Mouse (Mus musculus): ENCODE results near the gene Tshz2. TPM values are rescaled to one million over a fixed set of nuclear protein-coding genes. Genes with fewer than 3 reads are reported as not detected.

The Tshz2 gene
- polyA plus RNA-seq, 1 experiment = 19.5 TPM

- Histone ChIP-seq H3K27ac (replicated peaks; ENCODE audit: low read depth, low read length) (no peak overlapping the region), H3K4me3 (ENCODE audit: insufficient read depth, low read depth, low read length) (no peak overlapping the region), H3K4me1 (ENCODE audit: control insufficient read depth, insufficient read depth, insufficient read length, low read length) (no peaks in the 10 kb centered on the region)
Observed at GRCm38 (mm10) chr2:170050651-170051050, 417.8 kb downstream of the Tshz2 start.

DNA sequence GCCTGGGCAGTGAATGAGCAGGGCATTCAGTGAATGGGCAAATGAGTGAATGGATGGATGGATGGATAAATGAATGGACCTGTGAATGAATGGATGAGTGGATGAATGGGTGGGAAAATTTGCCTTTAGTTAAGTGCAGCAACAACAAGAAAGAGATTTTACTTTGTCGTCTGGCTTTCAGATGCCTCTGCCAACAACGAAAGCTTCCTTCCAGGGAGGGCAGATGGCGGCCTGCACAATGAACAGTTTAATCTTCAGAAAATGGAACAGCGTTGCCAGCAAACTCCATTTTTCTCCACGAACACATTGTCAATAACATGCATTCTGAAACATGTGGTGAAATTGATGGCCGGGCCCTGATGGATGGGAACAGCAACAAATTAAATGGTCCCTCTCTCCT is 418.6 kb downstream of the Tshz2 start:
- Histone ChIP-seq H3K4me1 (ENCODE audit: control insufficient read depth, insufficient read depth, insufficient read length, low read length) (no peaks in the 10 kb centered on the region), H3K4me3 (ENCODE audit: insufficient read depth, low read depth, low read length) (no peak overlapping the region), H3K27ac (replicated peaks; ENCODE audit: low read depth, low read length) (no peak overlapping the region)

- Histone ChIP-seq H3K4me1 (ENCODE audit: control insufficient read depth, insufficient read depth, insufficient read length, low read length) (no peaks in the 10 kb centered on the region), H3K27ac (replicated peaks; ENCODE audit: low read depth, low read length) (no peak overlapping the region), H3K4me3 (ENCODE audit: insufficient read depth, low read depth, low read length) (no peak overlapping the region)
Observed at GRCm38 (mm10) chr2:170054943-170055342, 422.1 kb downstream of the Tshz2 start.

DNA sequence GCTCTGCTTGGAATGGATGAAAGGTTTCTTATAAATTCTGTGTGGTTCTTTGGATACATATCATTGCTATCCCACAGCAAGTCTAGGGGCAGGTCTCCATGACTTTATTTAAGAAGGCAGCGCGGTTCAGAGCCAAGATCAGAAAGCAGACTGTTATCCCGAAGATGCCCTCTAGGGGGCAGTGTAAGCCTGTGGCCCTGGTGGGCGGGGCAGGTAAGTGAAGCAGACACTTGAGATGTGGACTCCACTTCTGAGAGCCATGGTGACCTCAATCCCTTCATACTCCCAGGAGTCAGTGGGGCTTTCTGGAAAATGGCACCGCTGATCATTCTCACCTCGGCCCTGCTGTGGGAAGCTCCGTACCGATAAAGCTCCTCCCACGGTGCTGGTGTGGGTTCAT is 422.6 kb downstream of the Tshz2 start:
- no peaks in the 10 kb centered on the region for H3K4me1 ChIP-seq (ENCODE audit: control insufficient read depth, insufficient read depth, insufficient read length, low read length)
- H3K4me3 ChIP-seq (ENCODE audit: insufficient read depth, low read depth, low read length) = no peak overlapping the region
- no peak overlapping the region for H3K27ac ChIP-seq (replicated peaks; ENCODE audit: low read depth, low read length)

- Histone ChIP-seq H3K4me1 (ENCODE audit: control insufficient read depth, insufficient read depth, insufficient read length, low read length) (no peaks in the 10 kb centered on the region), H3K27ac (replicated peaks; ENCODE audit: low read depth, low read length) (no peak overlapping the region), H3K4me3 (ENCODE audit: insufficient read depth, low read depth, low read length) (no peak overlapping the region)
Observed at GRCm38 (mm10) chr2:170058774-170059173, 426.0 kb downstream of the Tshz2 start.

GRCm38 (mm10) chr2:170060066-170060465 is 427.3 kb downstream of the Tshz2 start:
- H3K27ac ChIP-seq (replicated peaks; ENCODE audit: low read depth, low read length) = no peak overlapping the region
- H3K4me1 ChIP-seq (ENCODE audit: control insufficient read depth, insufficient read depth, insufficient read length, low read length) = no peaks in the 10 kb centered on the region
- no peak overlapping the region for H3K4me3 ChIP-seq (ENCODE audit: insufficient read depth, low read depth, low read length)

DNA sequence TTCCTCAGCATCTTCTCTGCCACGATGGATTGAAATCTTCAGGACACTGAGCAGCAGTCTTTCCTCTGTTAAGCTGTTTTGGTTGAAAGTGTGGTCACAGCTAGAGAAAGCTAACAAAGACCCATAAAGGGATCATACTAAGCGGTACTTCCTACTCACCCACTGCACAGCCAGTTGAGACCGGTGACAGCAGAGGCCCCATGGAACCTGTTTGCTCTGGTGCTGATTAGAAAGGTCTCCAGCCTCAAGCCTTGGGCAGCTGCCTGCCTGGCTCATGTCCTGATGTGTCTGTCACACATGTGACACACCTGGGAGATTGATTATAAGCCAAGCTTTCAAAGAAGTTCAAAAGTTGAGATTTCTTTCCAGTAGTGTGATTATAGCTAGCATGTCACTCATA is 429.6 kb downstream of the Tshz2 start:
- Histone ChIP-seq H3K4me1 (ENCODE audit: control insufficient read depth, insufficient read depth, insufficient read length, low read length) (no peaks in the 10 kb centered on the region), H3K27ac (replicated peaks; ENCODE audit: low read depth, low read length) (no peak overlapping the region), H3K4me3 (ENCODE audit: insufficient read depth, low read depth, low read length) (no peak overlapping the region)

DNA sequence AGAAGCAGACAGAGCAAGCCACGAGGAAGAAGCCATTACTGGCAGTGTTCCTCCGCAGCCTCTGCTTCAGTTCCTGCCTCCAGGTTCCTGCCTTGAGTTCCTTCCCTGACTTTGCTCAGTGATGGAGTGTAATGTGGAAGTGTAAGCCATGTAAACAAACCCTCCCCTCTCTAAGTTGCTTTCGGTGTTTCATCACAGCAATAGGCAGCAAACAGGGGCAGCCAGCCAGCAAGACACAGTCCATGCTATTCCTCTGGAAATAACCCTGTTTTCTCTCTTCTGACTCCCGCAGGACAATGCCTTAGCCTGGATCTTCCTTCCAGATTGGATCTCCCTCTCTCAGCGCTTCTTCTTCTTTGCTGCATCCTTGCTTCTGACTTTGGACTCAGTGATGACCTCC is 437.2 kb downstream of the Tshz2 start:
- no peak overlapping the region for H3K4me3 ChIP-seq (ENCODE audit: insufficient read depth, low read depth, low read length)
- H3K27ac ChIP-seq (replicated peaks; ENCODE audit: low read depth, low read length) = no peak overlapping the region
- H3K4me1 ChIP-seq (ENCODE audit: control insufficient read depth, insufficient read depth, insufficient read length, low read length) = no peaks in the 10 kb centered on the region

- Histone ChIP-seq H3K27ac (replicated peaks; ENCODE audit: low read depth, low read length) (no peak overlapping the region), H3K4me3 (ENCODE audit: insufficient read depth, low read depth, low read length) (peak overlapping the region; percentile 30), H3K4me1 (ENCODE audit: control insufficient read depth, insufficient read depth, insufficient read length, low read length) (no peaks in the 10 kb centered on the region)
Observed at GRCm38 (mm10) chr2:170070641-170071241, 437.9 kb downstream of the Tshz2 start.

DNA sequence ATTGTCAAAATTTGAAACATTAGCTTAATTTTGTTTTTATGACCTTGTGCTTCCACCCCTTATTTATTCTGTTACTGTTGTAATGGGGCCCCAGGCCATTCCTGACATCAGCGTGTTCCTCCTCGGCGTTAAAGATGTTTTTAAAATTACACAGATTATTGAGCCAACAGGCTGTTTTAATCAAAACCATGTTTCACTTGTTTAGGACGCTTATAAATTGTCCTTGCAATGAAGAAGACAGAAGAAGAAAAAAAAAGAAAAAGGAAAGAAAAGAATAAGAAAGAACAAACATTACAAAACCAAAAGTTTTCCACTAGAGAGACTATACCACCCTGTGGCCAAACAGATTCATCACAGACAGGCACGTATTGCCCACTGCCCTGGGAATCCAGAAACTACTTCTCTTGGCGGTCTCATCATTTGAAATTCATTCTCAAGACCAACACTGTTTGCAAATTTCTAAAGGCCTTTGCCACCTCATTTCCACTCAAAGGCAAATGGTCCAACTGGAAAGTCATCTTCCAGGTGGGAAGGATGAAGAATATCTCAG is 444.2 kb downstream of the Tshz2 start:
- no peak overlapping the region for H3K4me3 ChIP-seq (ENCODE audit: insufficient read depth, low read depth, low read length)
- H3K27ac ChIP-seq (replicated peaks; ENCODE audit: low read depth, low read length) = no peak overlapping the region
- no peaks in the 10 kb centered on the region for H3K4me1 ChIP-seq (ENCODE audit: control insufficient read depth, insufficient read depth, insufficient read length, low read length)

- no peak overlapping the region for H3K27ac ChIP-seq (replicated peaks; ENCODE audit: low read depth, low read length)
- no peaks in the 10 kb centered on the region for H3K4me1 ChIP-seq (ENCODE audit: control insufficient read depth, insufficient read depth, insufficient read length, low read length)
- H3K4me3 ChIP-seq (ENCODE audit: insufficient read depth, low read depth, low read length) = no peak overlapping the region
Observed at GRCm38 (mm10) chr2:170078041-170078440, 445.2 kb downstream of the Tshz2 start.

DNA sequence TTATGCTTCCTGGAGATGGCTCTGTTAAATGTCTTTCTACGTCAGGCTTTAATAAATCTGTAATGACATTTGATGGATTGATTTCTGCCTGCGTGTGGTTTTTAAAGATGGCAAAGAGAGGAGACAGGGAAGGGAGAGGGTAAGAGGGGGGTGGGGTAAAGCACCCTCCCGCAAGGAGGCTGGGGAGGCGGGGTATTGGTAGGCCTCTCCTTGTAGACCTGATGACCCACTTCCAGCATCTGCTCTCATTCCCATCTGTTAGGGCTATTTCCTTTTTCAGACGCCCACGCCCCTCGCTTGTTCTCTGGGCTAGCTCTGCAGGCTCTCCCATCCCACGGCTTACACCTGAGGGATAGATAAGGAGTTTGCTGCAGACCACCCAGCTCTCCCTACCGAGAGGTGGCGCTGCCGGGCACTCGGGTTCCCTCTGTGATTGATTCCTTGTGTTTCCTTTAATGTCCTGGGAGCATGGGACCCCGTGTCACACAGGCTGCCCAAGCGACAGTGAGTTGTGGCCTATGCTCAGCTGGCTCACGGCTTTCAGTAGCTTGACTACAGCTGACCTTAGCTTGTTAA is 445.7 kb downstream of the Tshz2 start:
- Histone ChIP-seq H3K4me3 (ENCODE audit: insufficient read depth, low read depth, low read length) (no peak overlapping the region), H3K27ac (replicated peaks; ENCODE audit: low read depth, low read length) (no peak overlapping the region), H3K4me1 (ENCODE audit: control insufficient read depth, insufficient read depth, insufficient read length, low read length) (no peaks in the 10 kb centered on the region)

GRCm38 (mm10) chr2:170091563-170092443 is 459.0 kb downstream of the Tshz2 start:
- H3K4me3 ChIP-seq (ENCODE audit: insufficient read depth, low read depth, low read length) = no peak overlapping the region
- no peak overlapping the region for H3K27ac ChIP-seq (replicated peaks; ENCODE audit: low read depth, low read length)
- no peaks in the 10 kb centered on the region for H3K4me1 ChIP-seq (ENCODE audit: control insufficient read depth, insufficient read depth, insufficient read length, low read length)

DNA sequence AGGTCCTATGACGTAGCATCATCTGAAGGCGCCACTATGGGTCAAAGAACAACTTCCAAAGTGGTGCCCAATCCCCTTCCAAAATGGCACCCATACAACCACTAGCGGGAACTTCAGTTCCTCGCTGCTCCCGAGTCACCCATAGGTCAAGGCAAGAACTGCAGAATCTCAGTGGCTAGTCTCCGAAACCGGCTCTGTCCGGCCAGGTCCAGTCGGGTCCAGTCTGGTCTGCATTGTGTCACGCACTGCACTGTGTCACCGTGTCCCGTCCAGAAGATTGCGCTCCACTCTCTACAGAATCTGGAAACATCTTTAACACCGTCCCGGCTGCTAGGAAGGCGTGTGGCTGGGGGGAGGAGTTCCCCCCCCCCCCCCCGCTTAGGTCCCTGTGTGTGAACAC is 461.4 kb downstream of the Tshz2 start:
- Histone ChIP-seq H3K27ac (replicated peaks; ENCODE audit: low read depth, low read length) (no peak overlapping the region), H3K4me1 (ENCODE audit: control insufficient read depth, insufficient read depth, insufficient read length, low read length) (no peaks in the 10 kb centered on the region), H3K4me3 (ENCODE audit: insufficient read depth, low read depth, low read length) (no peak overlapping the region)

GRCm38 (mm10) chr2:170094871-170095270 is 462.1 kb downstream of the Tshz2 start:
- H3K4me1 ChIP-seq (ENCODE audit: control insufficient read depth, insufficient read depth, insufficient read length, low read length) = no peaks in the 10 kb centered on the region
- no peak overlapping the region for H3K27ac ChIP-seq (replicated peaks; ENCODE audit: low read depth, low read length)
- H3K4me3 ChIP-seq (ENCODE audit: insufficient read depth, low read depth, low read length) = no peak overlapping the region

All from brown adipose tissue, adult 24 weeks (tissue).